Mouse (Mus musculus): ENCODE measurements around the gene Myo1d. TPM values are rescaled to one million over a fixed set of nuclear protein-coding genes. Genes with fewer than 3 reads are reported as not detected.

The Myo1d gene
- 2.4 and 2.8 TPM in 2 replicates for polyA plus RNA-seq (2016; fragmentation: Nextera tagmentation; extraction: Ambion mirVana)

DNA sequence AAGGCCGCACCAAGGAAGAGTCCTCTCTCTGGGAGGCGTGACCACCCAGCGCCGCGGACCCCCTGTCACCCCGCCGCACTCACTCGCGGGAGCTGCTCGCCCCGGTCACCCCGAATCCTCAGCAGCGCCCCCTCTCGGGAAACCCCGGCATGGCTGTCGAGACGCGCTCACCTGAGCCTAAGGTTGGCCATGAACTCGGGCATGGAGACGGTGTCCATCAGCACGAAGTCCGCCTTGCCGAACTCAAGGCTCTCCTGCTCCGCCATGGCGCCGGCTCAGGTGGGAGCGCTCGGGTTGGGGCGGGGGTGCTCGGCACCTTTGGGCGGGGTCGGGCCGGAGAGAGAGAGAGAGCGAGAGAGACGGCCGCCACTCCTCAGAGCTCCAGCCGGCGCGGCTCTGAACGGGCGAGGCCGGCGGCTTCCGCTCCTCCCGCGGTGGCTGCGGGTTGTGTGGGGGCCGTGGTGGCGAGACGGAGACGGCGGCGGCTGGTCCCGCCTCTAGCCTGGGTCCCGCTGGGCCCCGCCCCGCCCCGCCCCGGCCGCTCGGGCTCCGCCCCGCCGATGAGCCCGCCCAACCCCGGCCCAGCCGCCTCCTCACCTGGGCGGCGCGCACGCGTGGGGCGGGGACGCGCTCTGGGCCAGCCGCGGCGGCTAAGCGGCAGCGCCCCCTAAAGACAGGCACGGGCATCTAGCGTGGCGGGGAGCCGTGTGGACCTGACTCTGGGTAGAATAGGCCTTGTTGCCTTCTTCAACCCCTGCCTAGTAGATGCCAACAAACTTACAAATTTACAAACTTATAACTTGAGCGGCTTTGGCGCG is at the start of gene Myo1d:
TSS of gene Myo1d (minus strand) at position 499 of the 818 bp plus-strand sequence.
- peak; percentile 95 for ATAC-seq (ENCODE audit: low FRiP score)
- Histone ChIP-seq H3K27ac (0 out of 2 replicates have a peak within 1 kb of the TSS, but pooled peaks have one; percentile 46), H3K36me3 (replicated peaks) (no peaks in the 10 kb centered on the region), H3K4me3 (replicated peaks) (peak within 1 kb of the TSS; percentile 71), H3K9ac (peak within 1 kb of the TSS; percentile 55), H3K4me2 (peak within 1 kb of the TSS; percentile 88), H3K9me3 (no peaks in the 10 kb centered on the region), H3K27me3 (peaks cover 15% of the 10 kb centered on the region), H3K4me1 (peaks cover 7% of the 10 kb centered on the region)
- WGBS = under 1% methylated on average over 85 of the region's 87 CpGs

DNA sequence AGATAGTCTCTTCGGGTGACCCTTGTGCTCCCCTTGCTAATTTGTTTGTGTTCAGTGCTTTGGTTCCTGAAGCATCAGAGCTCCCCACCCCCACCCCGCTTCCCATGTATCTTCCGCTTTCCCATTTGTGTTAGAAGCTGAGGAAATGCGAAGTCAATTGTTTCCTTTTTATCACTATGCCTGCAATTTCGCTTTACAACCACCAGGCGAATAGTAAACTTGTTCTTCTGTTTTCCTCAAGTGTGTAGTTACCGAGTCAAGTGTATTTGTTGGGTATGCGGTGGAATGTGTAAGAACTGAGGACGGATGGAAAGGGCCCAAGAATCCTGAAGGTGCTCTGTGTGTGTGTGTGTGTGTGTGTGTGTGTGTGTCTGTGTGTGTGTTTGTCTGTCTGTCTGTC is 42.0 kb upstream of the Myo1d start:
- WGBS = 84% methylated on average over 9 of the region's 9 CpGs
- H3K36me3 ChIP-seq (replicated peaks) = peaks cover 28% of the 10 kb centered on the region
- no peak overlapping the region for H3K4me2 ChIP-seq
- ATAC-seq (ENCODE audit: low FRiP score) = no peak
- no peak overlapping the region for H3K9ac ChIP-seq
- no peaks in the 10 kb centered on the region for H3K27me3 ChIP-seq
- H3K9me3 ChIP-seq = no peaks in the 10 kb centered on the region
- peaks cover 12% of the 10 kb centered on the region for H3K4me1 ChIP-seq
- H3K27ac ChIP-seq = no peak overlapping the region
- H3K4me3 ChIP-seq (replicated peaks) = no peak overlapping the region

DNA sequence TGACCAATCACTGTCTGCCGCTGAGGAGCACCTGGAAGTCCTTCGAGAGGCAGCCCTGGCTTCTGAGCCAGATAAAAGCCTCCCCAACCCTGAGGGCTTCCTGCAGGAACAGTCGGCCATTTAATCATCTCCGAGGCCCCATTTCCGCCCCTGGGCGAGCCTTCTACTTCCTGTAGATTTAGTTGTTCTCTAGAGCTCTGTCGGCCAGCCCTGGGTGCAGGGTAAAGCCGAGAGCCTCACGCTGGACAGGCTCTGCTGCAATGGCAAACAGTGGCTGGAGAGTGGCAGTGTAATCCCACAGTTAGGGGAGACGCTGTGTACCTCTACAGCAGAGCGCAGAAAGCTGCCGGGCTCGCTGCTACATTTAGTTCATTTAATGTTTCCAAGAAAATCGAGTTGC is 41.5 kb upstream of the Myo1d start:
- H3K9me3 ChIP-seq = no peaks in the 10 kb centered on the region
- 53% methylated on average over 14 of the region's 14 CpGs for WGBS
- H3K36me3 ChIP-seq (replicated peaks) = peaks cover 28% of the 10 kb centered on the region
- no peak overlapping the region for H3K9ac ChIP-seq
- peaks cover 12% of the 10 kb centered on the region for H3K4me1 ChIP-seq
- ATAC-seq (ENCODE audit: low FRiP score) = no peak
- no peak overlapping the region for H3K27ac ChIP-seq
- H3K27me3 ChIP-seq = no peaks in the 10 kb centered on the region
- no peak overlapping the region for H3K4me3 ChIP-seq (replicated peaks)
- no peak overlapping the region for H3K4me2 ChIP-seq

DNA sequence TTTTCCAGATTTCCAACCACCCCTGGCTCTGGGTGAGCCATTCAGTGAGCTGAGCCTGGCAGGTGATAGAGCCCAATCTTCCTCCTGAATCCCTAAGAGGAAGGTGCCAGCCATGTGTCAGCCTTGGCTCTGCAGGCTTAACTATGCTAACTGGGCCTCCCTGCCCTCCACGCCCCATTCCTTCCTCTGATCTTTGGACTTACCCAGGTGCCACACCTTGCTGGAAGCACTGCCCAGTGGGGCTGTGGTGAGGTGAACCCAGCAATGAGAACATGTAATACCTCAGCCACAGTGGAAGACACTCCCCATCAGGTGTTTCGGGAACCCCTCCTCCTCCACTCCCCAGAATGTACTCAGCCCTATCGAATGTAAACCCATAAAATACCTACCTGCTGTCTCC is 40.3 kb upstream of the Myo1d start:
- Histone ChIP-seq H3K27me3 (no peaks in the 10 kb centered on the region), H3K4me1 (peaks cover 12% of the 10 kb centered on the region), H3K4me3 (replicated peaks) (no peak overlapping the region), H3K36me3 (replicated peaks) (peaks cover 38% of the 10 kb centered on the region), H3K9me3 (no peaks in the 10 kb centered on the region), H3K9ac (no peak overlapping the region), H3K27ac (no peak overlapping the region), H3K4me2 (no peak overlapping the region)
- WGBS = 88% methylated on average over 3 of the region's 3 CpGs
- no peak for ATAC-seq (ENCODE audit: low FRiP score)

DNA sequence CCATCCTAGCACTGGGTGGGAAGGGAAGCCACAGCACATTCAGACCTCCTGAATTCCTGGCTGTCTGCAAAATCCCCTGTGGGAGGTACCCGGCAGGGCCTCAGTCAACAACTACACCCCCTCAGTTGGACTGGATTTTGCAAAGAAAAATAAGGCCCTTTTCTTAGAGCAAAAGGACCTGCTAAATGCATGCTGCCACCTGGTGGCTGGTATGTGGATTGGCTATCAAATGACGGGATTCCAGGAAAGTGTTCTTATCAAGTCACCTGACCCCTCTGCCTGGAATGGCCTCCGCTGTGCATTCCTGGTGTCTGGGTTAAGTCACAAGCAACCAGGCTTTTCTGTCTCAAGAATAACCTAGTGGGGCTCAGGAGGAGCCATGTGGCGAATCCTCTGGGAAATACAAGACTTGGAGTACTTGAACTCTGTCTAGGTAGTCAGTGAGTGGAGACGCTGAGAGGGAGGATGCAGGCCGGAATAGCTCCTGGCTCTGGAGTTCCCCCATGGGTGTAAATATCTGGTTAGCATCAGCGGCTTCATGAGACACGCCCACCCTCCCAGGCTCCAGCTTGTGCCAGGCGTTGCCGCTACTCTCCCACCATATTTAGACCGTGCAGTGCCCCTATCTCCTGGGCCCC is 38.4 kb upstream of the Myo1d start:
- ATAC-seq (ENCODE audit: low FRiP score) = 0 out of 2 replicates have a peak, but pooled peaks have one; percentile 49
- Histone ChIP-seq H3K4me1 (peaks cover 12% of the 10 kb centered on the region), H3K36me3 (replicated peaks) (peaks cover 54% of the 10 kb centered on the region), H3K9ac (no peak overlapping the region), H3K27me3 (no peaks in the 10 kb centered on the region), H3K4me2 (no peak overlapping the region), H3K4me3 (replicated peaks) (no peak overlapping the region), H3K9me3 (no peaks in the 10 kb centered on the region), H3K27ac (no peak overlapping the region)
- 47% methylated on average over 11 of the region's 11 CpGs for WGBS

DNA sequence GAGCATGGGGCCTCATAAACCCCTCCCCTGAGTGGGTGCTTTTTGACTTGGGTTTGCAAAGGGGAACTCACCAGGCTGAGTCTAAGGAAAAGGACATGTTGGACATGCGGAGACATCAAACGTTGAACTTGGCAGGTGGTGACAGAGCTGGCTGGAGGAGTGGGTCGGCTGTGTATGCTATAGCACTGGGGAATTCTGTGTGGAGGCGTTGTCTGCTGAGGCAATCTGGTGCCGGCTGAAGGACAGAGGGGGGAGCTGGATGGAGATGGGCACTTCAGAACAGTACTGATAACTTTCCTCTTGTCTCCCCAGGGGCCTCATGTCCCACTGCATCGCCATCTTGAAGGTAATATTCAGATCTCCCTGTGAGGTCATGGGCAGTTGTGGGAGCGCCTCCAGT is 35.5 kb upstream of the Myo1d start:
- H3K9ac ChIP-seq = no peak overlapping the region
- H3K4me2 ChIP-seq = no peak overlapping the region
- no peaks in the 10 kb centered on the region for H3K27me3 ChIP-seq
- H3K36me3 ChIP-seq (replicated peaks) = peaks cover 52% of the 10 kb centered on the region
- no peak overlapping the region for H3K27ac ChIP-seq
- ATAC-seq (ENCODE audit: low FRiP score) = no peak
- H3K9me3 ChIP-seq = no peaks in the 10 kb centered on the region
- WGBS = 88% methylated on average over 7 of the region's 7 CpGs
- no peak overlapping the region for H3K4me3 ChIP-seq (replicated peaks)
- H3K4me1 ChIP-seq = peaks cover 25% of the 10 kb centered on the region

DNA sequence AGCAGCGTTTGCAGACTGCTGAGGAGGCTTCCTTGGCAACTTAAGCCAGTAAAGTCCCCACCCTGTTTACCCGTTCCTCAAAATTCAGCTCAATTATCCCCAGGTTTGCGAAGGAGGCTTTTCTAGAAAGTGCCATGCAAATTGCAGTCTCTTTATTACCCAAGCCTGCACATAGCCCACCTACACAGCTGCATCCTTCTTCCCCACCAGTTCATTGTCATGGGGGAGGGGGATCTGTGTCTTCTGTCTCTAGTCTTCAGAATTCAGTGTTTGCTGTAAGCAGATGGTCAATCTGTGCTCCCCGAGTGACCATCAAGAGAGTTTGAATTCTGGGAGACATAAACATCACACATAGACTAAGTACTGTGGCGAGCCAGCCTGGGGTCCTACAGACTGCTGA is 31.3 kb upstream of the Myo1d start:
- H3K4me3 ChIP-seq (replicated peaks) = peak overlapping the region; percentile 63
- H3K27me3 ChIP-seq = no peaks in the 10 kb centered on the region
- H3K9me3 ChIP-seq = no peaks in the 10 kb centered on the region
- peaks cover 33% of the 10 kb centered on the region for H3K36me3 ChIP-seq (replicated peaks)
- H3K4me2 ChIP-seq = peak overlapping the region; percentile 85
- no peak overlapping the region for H3K27ac ChIP-seq
- peaks cover 23% of the 10 kb centered on the region for H3K4me1 ChIP-seq
- H3K9ac ChIP-seq = peak overlapping the region; percentile 89
- WGBS = 29% methylated on average over 5 of the region's 5 CpGs
- ATAC-seq (ENCODE audit: low FRiP score) = no peak

DNA sequence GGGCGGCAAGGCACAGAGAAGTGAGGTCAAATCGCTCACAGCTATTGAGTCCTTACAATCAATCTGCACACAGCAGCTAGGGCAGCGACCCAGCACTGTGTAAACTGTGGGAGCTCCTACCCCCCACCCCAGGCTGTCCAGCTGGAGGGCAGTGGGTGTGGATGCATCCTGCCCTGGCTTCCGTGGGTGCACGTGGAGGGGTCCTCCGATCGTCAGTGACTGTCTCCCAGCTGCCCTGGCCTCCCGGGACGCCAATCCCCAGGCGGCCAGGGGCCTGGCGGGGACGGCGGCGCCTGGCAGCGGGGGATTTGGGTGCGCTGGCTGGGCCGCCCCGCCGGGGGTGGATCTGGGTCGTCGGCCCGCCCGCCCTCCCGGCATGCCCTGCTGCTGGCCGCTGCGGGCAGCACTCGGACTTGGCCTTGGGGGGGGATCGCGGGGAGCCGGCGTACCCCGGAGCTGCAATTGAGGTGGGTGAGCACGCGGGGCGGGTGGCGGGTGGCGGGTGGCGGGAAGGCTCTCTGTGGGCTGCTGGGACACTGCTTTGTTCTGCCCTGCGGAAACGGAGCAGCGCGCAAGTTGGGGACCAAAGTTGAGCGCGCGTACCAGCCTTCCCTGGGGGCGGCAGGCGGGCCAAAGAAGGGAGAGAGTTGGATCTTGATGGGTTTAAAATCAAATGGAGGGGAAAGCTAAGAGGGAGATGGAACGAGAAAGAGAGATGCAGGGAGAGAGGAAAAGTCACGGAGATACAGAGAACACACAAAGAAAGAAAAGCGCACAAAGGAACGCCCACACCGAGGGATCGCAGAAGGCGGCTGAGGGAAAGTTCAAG is 30.4 kb upstream of the Myo1d start, which contains the start of gene Tmem98:
TSS of gene Tmem98 (plus strand) at position 183 of the 829 bp plus-strand sequence.
- Histone ChIP-seq H3K9ac (peak within 1 kb of the TSS; percentile 89), H3K4me2 (peak within 1 kb of the TSS; percentile 85), H3K9me3 (no peaks in the 10 kb centered on the region), H3K27me3 (no peaks in the 10 kb centered on the region), H3K27ac (peak within 1 kb of the TSS; percentile 84), H3K36me3 (replicated peaks) (peaks cover 24% of the 10 kb centered on the region), H3K4me1 (peaks cover 23% of the 10 kb centered on the region), H3K4me3 (replicated peaks) (peak within 1 kb of the TSS; percentile 63)
- ATAC-seq (ENCODE audit: low FRiP score) = peak; percentile 82
- 1% methylated on average over 44 of the region's 54 CpGs for WGBS

DNA sequence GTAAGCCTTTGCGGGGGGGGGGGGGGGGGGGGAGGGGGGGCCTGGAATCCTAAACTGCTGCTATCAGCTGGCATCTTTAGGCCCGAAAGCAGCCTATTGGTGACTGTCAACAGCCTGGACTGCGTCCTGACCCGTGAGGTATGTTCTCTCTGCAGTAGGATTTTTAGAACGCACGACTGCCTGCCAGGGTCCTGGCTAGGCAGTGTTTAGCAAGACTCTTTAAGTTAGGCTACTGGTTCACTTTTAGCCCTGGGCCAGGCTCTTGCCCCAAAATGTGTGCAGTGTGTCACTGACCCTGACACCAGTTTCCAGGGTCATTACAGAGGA is 29.8 kb upstream of the Myo1d start:
- peak overlapping the region; percentile 84; the same call in 1 of the 2 replicates for H3K27ac ChIP-seq
- peak overlapping the region; percentile 89 for H3K9ac ChIP-seq
- H3K27me3 ChIP-seq = no peaks in the 10 kb centered on the region
- peak overlapping the region; percentile 85 for H3K4me2 ChIP-seq
- WGBS = 47% methylated on average over 5 of the region's 6 CpGs
- peaks cover 20% of the 10 kb centered on the region for H3K36me3 ChIP-seq (replicated peaks)
- 0 out of 2 replicates have a peak, but pooled peaks cover 3% of the 10 kb centered on the region for H3K9me3 ChIP-seq
- H3K4me1 ChIP-seq = peaks cover 23% of the 10 kb centered on the region
- ATAC-seq (ENCODE audit: low FRiP score) = no peak; the same call in 1 of the 2 replicates
- peak overlapping the region; percentile 63 for H3K4me3 ChIP-seq (replicated peaks)

DNA sequence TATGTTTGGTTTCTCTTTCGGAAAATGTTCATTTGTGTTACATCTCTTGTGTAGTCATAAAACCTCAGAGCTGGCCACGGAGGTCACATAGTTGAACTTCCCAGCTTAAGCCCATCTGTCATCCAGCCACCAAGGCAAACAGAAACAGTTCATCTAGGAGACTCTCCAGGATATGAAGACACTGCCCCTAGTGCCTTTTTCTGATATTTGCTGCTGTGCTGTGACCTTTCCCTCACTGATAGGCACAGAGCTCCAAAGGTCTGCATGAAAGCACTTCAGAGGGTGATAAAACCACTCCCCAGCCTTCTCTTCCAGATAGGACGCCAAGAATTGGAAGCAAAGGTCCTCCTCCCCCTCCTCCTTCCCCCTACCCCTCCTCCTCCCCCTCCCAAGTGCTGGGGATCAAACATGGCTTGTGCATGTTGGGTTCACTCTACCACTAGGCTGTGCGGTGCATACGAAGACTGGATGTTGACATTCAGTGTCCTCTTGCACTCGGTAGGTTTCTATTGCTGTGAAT is 28.8 kb upstream of the Myo1d start:
- Histone ChIP-seq H3K36me3 (replicated peaks) (peaks cover 10% of the 10 kb centered on the region), H3K4me2 (no peak overlapping the region), H3K27me3 (no peaks in the 10 kb centered on the region), H3K27ac (no peak overlapping the region), H3K9me3 (0 out of 2 replicates have a peak, but pooled peaks cover 3% of the 10 kb centered on the region), H3K4me1 (peaks cover 23% of the 10 kb centered on the region), H3K4me3 (replicated peaks) (no peak overlapping the region), H3K9ac (no peak overlapping the region)
- WGBS = 79% methylated on average over 6 of the region's 6 CpGs
- ATAC-seq (ENCODE audit: low FRiP score) = no peak

DNA sequence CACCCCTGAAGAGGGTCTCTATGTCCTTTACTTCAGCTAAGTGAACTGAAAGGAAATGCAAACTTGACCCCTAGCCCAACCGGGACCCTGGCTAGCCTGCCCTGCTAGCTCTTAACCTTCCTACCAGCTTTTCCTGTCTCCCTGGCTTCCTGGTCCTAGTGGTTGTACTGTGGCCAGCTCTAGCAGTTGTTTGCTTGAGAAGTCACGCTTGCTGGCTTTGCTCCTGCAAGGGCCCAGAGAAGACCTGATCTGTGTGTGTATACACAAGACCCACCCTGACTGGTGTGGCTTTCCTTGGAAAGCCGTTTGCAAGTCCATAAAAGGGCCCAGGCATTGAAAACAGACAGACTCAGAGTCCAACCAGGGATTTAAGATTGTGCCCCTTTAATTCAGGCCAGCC is 22.9 kb upstream of the Myo1d start:
- Histone ChIP-seq H3K4me2 (no peak overlapping the region), H3K9ac (no peak overlapping the region), H3K27ac (no peak overlapping the region), H3K36me3 (replicated peaks) (no peaks in the 10 kb centered on the region), H3K4me1 (no peaks in the 10 kb centered on the region), H3K27me3 (no peaks in the 10 kb centered on the region), H3K9me3 (0 out of 2 replicates have a peak, but pooled peaks cover 3% of the 10 kb centered on the region), H3K4me3 (replicated peaks) (no peak overlapping the region)
- no peak for ATAC-seq (ENCODE audit: low FRiP score)
- 77% methylated on average over 3 of the region's 3 CpGs for WGBS

DNA sequence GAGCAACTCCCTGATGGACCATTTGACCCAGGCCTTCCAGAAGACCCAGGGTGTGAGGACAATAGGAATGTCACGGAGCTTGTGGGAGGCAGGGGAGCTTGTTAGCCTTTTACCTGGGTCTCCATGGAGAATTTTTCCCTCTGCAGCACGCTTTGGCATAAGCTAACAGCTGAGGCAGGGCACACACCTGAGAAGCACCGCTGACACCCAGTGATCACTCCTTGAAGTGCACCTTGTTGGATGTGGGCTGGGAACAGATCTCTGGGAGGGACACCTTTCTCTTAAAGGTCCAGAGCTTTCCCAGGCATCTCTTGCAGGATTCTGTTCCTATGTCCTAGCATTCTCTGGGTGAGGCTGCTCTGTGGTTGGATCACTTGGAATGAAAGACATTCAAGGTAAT is 20.2 kb upstream of the Myo1d start:
- ATAC-seq (ENCODE audit: low FRiP score) = no peak
- Histone ChIP-seq H3K9me3 (0 out of 2 replicates have a peak, but pooled peaks cover under 1% of the 10 kb centered on the region), H3K36me3 (replicated peaks) (no peaks in the 10 kb centered on the region), H3K27me3 (no peaks in the 10 kb centered on the region), H3K4me2 (no peak overlapping the region), H3K9ac (no peak overlapping the region), H3K27ac (no peak overlapping the region), H3K4me3 (replicated peaks) (no peak overlapping the region), H3K4me1 (no peaks in the 10 kb centered on the region)
- WGBS = 44% methylated on average over 3 of the region's 3 CpGs

Data from forebrain, embryonic 12.5 days (tissue).